In genomic region chr1:181017212-181017711, GRCm38 (mm10) we compare ENCODE assay signal across 8 mouse cellular contexts. TPM values are rescaled to one million over a fixed set of nuclear protein-coding genes. Genes with fewer than 3 reads are reported as not detected.
DNase-seq lines count a peak whose midpoint lies in the region; ATAC-seq lines count a peak whose summit lies in the region.

No protein-coding gene starts in this region.

- no peak overlapping the region for H3K27ac ChIP-seq in intestine, embryonic 14.5 days (ENCODE audit: low read depth)

- H3K4me1 ChIP-seq in intestine, embryonic 14.5 days (replicated peaks; ENCODE audit: control insufficient read depth, insufficient read depth, low read length), result peaks cover 2% of the 10 kb centered on the region; the same call in 1 of the 2 replicates

- intact Hi-C loops in gastrocnemius, postnatal 14 days (cut with DNase I; ENCODE audit: low total_unique reads), result no loop called here
- intact Hi-C loops in left cerebral cortex, postnatal 10 days (cut with DNase I), result no loop called here

- H3K36me3 ChIP-seq in intestine, embryonic 14.5 days (ENCODE audit: control insufficient read depth, insufficient read depth, low read length), result no peaks in the 10 kb centered on the region

- WGBS in intestine, embryonic 14.5 days, result under 1% methylated on average over 22 of the region's 22 CpGs

- DNase-seq in adrenal gland, adult 2 months, result peak; percentile 91
- peak; percentile 83 for DNase-seq in embryo, embryonic 11 days
- peak; percentile 79 for DNase-seq in gastrocnemius, postnatal 14 days
- DNase-seq in intestine, embryonic 14.5 days (ENCODE audit: low spot score), result peak; percentile 89
- peak; percentile 37 to 77 for DNase-seq in left cerebral cortex, postnatal 10 days (ENCODE audit: extremely low spot score in 1 of 2, low spot score in 2 of 2)
- DNase-seq in right cerebral cortex, postnatal 14 days, result peak; percentile 64
- peak; percentile 75 for DNase-seq in urinary bladder, postnatal 25 days (ENCODE audit: low spot score)

- peak; percentile 80; the same call in 1 of the 2 replicates for ATAC-seq in intestine, embryonic 14.5 days (replicated peaks; ENCODE audit: low FRiP score, low TSS enrichment, low read depth)
- peak; percentile 64 for ATAC-seq in megakaryocyte progenitor cell, adult 5-6 weeks (replicated peaks; ENCODE audit: poor library complexity)

- H3K4me3 ChIP-seq in intestine, embryonic 14.5 days (ENCODE audit: low read depth, low read length), result peak overlapping the region; percentile 42

- H3K9ac ChIP-seq in intestine, embryonic 14.5 days (ENCODE audit: low read length), result peak overlapping the region; percentile 20; the same call in 1 of the 2 replicates

- no peaks in the 10 kb centered on the region for H3K27me3 ChIP-seq in intestine, embryonic 14.5 days (replicated peaks; ENCODE audit: control insufficient read depth, insufficient read depth, low read length)

- no peaks in the 10 kb centered on the region for H3K9me3 ChIP-seq in intestine, embryonic 14.5 days (ENCODE audit: control insufficient read depth, low read length)

- H3K4me2 ChIP-seq in intestine, embryonic 14.5 days (ENCODE audit: low read length), result peak overlapping the region; percentile 95

RNA-seq across cellular contexts. Expression of gene Ephx1, which starts 3.4 kb away (rescaled TPM):
- total RNA-seq in adrenal gland, adult 2 months (2021), result 100 to 1,000 TPM; 209 to 314 TPM
- 112 and 140 TPM in 2 replicates for polyA plus RNA-seq in adrenal gland, adult 2 months (2012; rRNA removed)
- total RNA-seq in gastrocnemius, postnatal 14 days (2021), result 10 to 100 TPM; 13.5 to 16.4 TPM
- 1.9 and 2.8 TPM in 2 replicates for polyA plus RNA-seq in intestine, embryonic 14.5 days (2014; fragmentation: Nextera tagmentation; extraction: Ambion mirVana)
- 10 to 100 TPM; 12.3 to 12.7 TPM for total RNA-seq in left cerebral cortex, postnatal 10 days (2021)
- 0.68 and 2.0 TPM in 2 replicates for total RNA-seq in megakaryocyte progenitor cell, adult 5-6 weeks (2015)
- total RNA-seq in megakaryocyte progenitor cell, adult 5-6 weeks (2017), result 0.88 and 1.1 TPM in 2 replicates

RNA-seq across cellular contexts. Expression of gene 9130409I23Rik, which starts 33.8 kb away (rescaled TPM):
- not detected for total RNA-seq in adrenal gland, adult 2 months (2021)
- not detected in 2 replicates for polyA plus RNA-seq in adrenal gland, adult 2 months (2012; rRNA removed)
- total RNA-seq in gastrocnemius, postnatal 14 days (2021), result not detected
- not detected in 2 replicates for polyA plus RNA-seq in intestine, embryonic 14.5 days (2014; fragmentation: Nextera tagmentation; extraction: Ambion mirVana)
- total RNA-seq in left cerebral cortex, postnatal 10 days (2021), result not detected
- total RNA-seq in megakaryocyte progenitor cell, adult 5-6 weeks (2015), result not detected in 2 replicates
- not detected in 2 replicates for total RNA-seq in megakaryocyte progenitor cell, adult 5-6 weeks (2017)

Comparison
In these comparisons a context has a peak if more than half of its experiments do, and no peak if none do; other contexts are left out.
1. RNA of gene Ephx1, which starts 3.4 kb away (total RNA-seq): 209 to 314 TPM in adrenal gland, adult 2 months; 13.5 to 16.4 TPM in gastrocnemius, postnatal 14 days, 12.3 to 12.7 TPM in left cerebral cortex, postnatal 10 days and 0.68 to 2.0 TPM in megakaryocyte progenitor cell, adult 5-6 weeks; every median in the first group is over 10 times any median in the second.
2. Peak in every context shown above with its lines, with median percentiles within 50 percentile points of each other: DNase-seq.